Mouse (Mus musculus) cerebellum, adult 2 months (tissue): Measurements from ENCODE around the gene Dnal4.

Experiments
- CTCF ChIP-seq: fragments of 200-500 bp; IDR thresholded peaks from 2 replicates; pipeline ENCODE4 v1.5.1; 2011; ENCODE audit warnings: low read depth, mild to moderate bottlenecking, control low read depth, low read length, moderate library complexity, borderline replicate concordance; ENCODE audit not compliant: insufficient read depth
- POLR2A ChIP-seq: fragments of 200-500 bp; IDR thresholded peaks from 2 replicates; pipeline ENCODE4 v1.6.1; 2011; ENCODE audit warnings: low read length, control low read depth, borderline replicate concordance; ENCODE audit not compliant: insufficient read depth

GRCm38 (mm10) chr15:79745883-79746282, 31.8 kb downstream of the Dnal4 start:
- TF ChIP-seq CTCF (no peak), POLR2A (no peak)
